Mouse (Mus musculus) cerebellum, adult 2 months (tissue): Measurements from ENCODE around the gene Robo2.

Experiments
- CTCF ChIP-seq: fragments of 200-500 bp; IDR thresholded peaks from 2 replicates; pipeline ENCODE4 v1.5.1; 2011; ENCODE audit warnings: low read depth, mild to moderate bottlenecking, control low read depth, low read length, moderate library complexity, borderline replicate concordance; ENCODE audit not compliant: insufficient read depth
- POLR2A ChIP-seq: fragments of 200-500 bp; IDR thresholded peaks from 2 replicates; pipeline ENCODE4 v1.6.1; 2011; ENCODE audit warnings: low read length, control low read depth, borderline replicate concordance; ENCODE audit not compliant: insufficient read depth

DNA sequence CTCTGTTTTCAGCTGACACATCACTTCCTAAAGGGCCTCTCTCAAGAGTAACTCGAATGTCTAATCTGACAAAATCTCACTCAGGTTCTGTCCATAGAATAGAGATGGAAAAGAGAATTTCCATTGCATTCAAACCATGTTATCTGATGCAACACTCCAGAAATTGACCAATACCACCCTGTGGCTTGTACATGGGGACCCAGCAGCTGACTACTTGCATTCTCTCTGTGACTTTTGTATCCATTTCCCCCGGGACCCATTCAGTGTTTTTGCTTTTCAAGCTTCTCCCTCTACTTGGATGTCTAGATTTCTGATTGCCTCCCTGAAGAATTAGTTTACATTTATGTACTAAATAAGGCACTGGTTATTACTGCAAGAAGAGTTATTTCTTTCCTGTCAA lies 15.9 kb downstream of the Robo2 start:
- TF ChIP-seq CTCF: no peak
- no peak for TF ChIP-seq POLR2A
